Mouse (Mus musculus): ENCODE data around the gene Orm2.

Gene Orm2

DNA sequence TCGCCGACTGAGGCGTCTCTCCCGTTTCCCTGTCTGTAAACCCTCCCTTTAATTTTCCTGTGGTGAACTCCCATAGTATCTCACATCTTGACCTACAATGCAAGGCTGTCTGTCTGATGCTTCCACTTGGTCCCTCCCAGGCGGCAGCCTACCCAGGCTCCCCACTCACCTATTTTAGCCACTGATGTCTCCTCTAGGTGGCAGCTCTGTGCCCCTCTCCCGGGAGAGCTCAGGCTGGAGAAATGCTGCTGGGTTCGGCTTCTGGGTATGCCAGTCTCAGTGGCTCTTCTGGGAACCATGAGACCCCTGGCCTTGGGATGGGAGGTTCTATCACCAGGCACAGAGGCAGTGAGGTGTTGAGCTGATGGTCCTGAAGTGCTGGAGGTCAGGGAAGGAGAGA, 15.2 kb downstream of the Orm2 start:
- no peak for DNase-seq (ENCODE audit: extremely low spot score)

- DNase-seq (ENCODE audit: extremely low spot score), result no peak
Measured at GRCm38 (mm10) chr4:63382676-63383369, 20.6 kb downstream of the Orm2 start.

GRCm38 (mm10) chr4:63383474-63383873, 21.2 kb downstream of the Orm2 start:
- DNase-seq (ENCODE audit: extremely low spot score), result no peak

GRCm38 (mm10) chr4:63384262-63384661, 22.0 kb downstream of the Orm2 start:
- DNase-seq (ENCODE audit: extremely low spot score), result no peak

DNA sequence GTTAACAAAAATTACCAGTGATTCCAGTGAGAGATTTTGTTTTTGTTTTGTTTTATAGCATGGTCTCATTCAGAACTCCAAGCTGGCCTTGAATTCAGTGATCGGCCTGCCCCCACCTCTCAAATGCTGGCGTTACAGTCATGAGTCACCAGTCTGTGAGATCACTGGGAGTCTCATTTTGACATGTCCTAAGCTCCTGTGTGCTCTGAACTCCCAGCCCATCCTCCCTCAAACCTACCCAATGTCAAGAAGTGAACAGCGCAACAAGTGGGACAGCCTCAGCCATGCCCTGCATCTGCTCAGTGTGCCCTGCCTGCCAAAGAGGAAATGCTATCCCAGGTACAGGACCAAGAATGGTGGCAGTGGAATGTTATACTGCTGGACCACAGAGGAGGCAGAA, 23.0 kb downstream of the Orm2 start:
- DNase-seq (ENCODE audit: extremely low spot score), result no peak

- DNase-seq (ENCODE audit: extremely low spot score), result no peak
Measured at GRCm38 (mm10) chr4:63385784-63386183, 23.5 kb downstream of the Orm2 start.

DNA sequence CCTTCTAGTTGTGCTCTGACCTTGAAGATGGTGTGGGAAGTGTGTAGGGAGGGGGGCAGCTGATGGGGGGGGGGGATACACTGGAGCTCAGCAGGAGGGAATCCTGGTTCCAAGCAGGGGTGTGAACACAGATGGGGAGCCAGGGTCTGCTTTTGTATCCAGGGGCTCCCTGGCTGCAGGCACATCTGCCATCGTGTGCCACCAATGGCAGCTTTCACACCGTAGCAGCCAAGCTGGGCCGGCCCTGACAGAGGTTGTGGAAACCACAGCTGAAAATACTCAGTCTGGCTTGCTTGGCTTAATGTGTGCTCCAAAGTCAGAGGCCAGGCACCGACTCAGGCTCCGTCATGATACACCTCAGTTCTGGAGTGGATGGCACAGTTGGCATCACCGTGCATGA, 25.8 kb downstream of the Orm2 start:
- no peak for DNase-seq (ENCODE audit: extremely low spot score)

DNA sequence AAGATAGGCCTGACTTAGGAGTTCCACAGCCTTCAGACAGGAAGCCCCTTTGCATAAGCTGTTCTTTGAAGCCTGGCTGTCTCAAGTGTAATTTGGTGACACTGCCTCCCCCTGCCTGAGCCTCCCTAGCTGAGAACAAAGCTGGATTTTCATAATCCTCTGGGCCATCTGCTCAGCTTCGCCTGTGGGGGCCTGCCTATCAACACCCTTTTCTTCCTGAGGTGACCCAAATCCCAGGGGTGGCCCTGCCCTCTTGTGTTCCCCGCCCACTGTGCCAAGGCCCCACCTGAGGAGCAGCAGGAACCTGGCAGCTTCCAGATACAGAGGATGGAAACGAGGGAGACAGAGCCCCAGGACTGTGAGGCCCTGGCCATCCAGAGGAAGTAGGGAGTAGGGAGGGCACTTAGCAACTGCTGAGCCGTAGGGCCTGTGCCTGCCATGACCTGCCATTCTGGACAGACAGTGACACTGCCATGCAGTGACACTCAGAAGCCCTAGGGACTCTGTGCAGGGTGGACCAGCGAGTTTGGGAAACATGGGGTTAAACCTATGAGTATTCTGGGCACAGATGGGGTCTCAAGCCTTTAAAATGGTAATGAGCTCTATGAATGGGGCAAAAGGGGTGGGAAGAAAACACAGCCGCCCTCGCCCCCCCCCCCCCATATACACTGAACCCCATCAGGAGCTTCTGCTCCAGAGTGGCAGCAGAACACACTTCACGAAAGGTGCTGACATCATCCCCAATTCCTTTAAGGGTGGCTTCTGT, 27.1 kb downstream of the Orm2 start:
- DNase-seq (ENCODE audit: extremely low spot score), result no peak

- no peak for DNase-seq (ENCODE audit: extremely low spot score)
Measured at GRCm38 (mm10) chr4:63389887-63390528, 27.8 kb downstream of the Orm2 start.

- DNase-seq (ENCODE audit: extremely low spot score), result no peak
Measured at GRCm38 (mm10) chr4:63391322-63391721, 29.1 kb downstream of the Orm2 start.

- DNase-seq (ENCODE audit: extremely low spot score), result no peak
Measured at GRCm38 (mm10) chr4:63397981-63398537, 35.8 kb downstream of the Orm2 start.

DNA sequence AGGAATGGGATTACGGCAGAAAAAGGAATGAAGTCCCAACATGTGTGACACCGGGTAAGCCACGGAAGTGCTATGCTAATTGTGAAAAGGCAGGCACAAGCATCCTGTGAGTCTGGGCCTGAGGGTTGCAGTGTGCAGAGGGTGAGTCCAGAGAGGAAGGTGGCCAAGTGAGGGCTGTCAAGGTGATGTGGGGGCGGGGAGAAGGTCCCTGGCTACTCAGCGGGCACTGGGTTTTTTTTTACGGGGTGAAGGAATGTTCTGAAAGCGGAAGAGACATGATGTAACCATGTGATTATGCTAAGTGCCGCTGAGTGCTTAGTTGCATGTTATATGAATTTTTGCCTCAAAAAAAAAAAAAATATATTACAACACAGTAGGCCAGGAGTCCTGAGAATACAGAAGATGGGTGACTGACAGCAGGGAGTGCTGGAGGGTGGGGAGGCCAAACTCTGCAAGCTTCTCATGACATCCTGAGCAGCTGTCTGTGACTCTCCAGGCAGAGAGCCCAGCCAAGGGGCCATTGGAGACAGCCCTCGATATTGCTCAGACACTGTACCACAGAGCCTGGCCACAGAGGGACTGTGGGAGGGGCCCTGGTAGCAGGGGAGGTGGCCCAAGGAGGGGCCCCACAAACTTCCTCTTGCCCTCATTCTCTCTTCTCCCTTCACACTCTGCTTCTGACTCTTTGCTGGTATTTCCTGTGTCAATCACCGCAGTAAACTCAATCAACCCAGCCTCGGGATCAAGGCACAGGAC, 36.8 kb downstream of the Orm2 start:
- no peak for DNase-seq (ENCODE audit: extremely low spot score)

DNA sequence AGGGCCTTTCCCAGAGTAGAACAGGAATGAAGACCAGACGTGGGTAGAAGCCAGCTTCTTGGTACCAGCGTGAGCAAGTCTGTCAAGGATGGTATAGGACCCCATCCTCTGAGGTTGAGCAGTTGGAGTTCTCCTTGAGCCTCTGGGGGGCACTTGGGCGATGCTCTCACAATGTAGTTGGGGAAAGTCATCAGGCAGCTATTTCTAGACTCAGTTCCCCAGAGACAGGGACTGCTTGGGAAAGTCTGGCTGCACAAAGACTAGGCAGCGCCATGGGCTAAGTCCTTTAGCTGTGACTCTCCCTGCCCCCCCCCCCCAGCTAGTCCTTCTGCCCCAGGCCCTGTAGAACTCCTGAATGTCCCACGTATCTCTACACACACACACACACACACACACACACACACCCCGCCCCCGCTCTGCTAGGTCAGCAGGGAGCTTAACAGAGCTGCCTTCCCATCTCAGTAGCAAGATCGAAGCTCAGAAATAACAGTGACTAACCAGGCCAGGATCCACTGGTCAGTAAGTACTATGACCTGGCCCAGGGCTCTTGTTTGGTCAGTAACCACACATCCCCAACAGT, 37.5 kb downstream of the Orm2 start:
- no peak for DNase-seq (ENCODE audit: extremely low spot score)

DNA sequence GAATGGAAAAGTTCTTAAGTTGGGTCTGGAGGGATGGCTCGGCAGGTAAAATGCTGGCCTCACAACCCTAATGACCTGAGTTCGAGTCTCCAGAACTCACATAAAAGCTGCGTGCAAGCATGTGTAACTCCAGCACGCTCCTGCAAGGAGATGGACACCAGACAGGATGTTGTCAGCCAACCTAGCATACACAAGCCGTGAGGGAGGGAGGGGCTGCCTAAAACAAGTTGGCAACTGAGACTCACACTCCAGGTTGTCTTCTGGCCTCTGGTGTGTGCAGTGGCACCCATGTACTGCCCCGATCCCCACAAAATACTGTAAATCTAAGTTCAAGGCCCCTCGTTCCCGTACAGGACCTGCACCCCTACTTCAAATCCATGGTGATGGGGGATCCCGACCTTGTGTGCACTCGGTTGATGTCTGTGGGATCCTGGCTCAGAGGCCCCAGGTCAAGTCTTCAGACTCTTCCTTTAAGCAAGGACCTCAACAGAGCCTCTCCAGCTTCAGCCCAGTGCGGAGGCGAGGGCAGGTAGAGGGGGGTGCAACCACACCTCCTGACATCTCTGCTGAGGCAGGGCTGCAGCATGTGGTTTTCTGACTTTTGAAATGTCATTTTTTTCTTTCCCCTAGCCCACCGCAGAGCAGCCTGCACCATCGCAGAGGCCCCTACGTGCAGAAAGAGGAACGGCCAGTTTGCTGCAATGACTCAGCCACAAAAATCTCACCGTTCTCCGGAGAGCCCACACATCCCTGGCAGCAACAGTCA, 38.5 kb downstream of the Orm2 start:
- DNase-seq (ENCODE audit: extremely low spot score), result no peak

DNA sequence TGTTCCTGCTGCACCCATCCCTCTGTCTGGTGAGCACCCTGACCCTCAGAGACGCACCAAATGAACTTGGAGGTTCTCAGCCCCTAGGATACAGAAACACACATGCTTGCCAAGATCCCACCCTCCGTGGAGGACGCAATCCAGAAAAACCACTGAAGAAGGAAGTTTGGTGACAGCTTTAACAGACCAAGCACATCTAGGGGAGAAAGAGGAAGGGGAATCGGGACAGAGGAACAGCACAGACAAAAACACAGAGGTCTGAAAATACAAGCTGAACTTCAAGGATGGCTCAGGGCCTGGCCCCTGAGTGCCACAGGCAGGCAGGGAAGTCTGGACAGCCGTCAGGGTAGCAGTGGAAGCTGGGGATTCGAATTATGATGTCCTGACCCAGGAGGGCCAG, 39.4 kb downstream of the Orm2 start:
- DNase-seq (ENCODE audit: extremely low spot score), result no peak

DNA sequence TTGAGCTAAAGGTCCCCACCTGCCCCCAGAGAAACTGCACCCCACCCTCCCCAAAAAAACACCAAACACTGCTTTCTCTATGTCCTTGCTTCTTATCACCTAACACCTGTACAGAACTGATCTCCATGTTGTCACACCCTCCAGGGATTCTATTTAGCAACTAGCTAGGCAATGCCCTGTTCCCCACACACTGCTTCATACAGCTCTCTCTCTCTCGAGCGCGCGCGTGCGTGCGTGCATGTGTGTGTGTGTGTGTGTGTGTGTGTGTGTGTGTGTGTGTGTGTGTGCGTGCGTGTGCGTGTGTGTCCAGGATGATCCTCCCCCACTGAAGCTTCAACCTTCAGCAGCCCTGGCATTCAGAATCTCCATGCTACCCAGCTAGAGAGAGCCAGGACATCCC, 39.8 kb downstream of the Orm2 start:
- no peak for DNase-seq (ENCODE audit: extremely low spot score)

DNA sequence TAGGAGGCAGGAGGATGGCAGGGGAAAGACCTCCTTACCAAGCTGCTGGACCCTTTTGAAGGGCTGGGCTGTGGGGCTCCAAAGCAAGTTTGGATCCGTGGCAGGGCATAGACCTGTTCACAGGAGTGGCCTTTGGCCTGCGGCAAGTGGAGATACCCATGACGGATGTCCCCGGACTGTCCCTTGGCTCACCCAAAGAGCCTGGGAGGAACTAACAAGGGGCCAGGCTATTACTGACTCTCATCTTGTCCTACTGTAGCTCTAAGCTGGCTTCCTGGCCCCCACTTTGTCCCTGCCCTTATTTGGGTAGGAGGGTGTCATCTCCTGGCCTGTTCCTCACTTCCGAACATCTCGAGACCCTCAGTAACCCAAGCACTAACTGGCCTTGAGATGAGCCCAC, 40.3 kb downstream of the Orm2 start:
- no peak for DNase-seq (ENCODE audit: extremely low spot score)

DNA sequence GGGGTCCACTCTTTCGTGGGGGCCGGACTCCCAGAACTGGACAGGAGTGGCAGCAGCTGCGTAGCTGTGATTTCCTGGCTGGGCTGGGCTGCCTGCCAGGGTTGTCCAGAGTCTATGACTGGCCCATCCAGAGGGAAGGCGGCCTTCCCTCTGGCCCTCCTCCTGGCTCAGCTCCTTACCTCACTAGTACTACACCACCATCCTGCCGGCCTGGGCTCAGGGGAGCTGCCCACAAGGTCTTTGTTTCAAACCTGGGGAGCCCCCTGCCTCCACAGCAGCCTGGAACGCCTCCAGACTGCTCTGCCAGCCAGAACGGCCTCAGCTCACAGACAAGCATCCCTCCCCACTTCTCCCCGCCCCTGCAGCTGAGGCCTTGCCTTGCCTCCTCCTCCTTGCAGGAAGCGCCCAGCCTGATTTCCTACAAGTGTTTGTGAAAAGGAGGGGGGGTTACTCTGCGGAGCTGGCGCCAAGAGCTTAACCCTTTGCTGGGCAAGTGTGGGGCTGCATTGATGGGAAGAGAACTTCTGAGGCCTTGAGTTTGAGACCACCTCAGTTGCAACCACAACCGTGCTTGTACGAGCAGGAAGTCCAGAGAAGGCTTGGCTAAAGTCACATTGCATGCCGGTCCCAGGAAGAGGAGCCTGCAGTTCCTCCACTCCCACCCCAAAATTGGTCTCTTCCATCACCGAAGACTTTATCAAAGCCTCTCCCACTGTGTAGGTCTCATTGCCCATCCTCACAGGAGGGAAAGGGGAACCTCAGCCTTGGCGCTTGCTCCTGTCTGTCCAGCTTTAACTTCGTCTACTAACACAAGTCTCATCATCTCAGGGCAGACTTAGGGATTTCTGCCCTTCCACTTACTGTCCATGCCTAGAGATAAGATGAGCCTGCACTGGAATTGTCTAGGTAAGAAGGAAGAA, 41.1 kb downstream of the Orm2 start, which contains the start of gene Akna:
Gene Akna, minus strand, starts transcription at position 315 of the 920 bp plus-strand sequence.
- peak; percentile 85 for DNase-seq (ENCODE audit: extremely low spot score)

DNA sequence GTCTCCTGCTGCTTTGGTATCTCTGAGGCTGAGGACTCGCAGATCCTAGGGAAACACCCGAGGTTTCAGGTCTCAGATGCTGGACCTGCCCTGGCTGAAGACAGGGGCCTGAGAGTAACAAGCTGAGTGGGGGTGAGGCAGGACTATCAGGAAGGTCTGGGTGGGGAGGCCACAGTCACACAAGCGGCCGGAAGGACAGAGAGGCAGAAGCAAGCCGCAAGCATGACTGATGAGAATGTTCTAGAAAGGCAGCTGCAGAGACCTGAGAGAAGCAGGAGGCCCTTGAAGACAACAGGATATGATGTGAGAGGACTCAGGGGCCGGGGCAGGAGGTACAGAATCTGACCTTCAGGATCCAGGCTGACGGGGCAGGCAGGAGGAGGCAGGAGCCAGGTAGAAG, 42.0 kb downstream of the Orm2 start:
- no peak for DNase-seq (ENCODE audit: extremely low spot score)

DNA sequence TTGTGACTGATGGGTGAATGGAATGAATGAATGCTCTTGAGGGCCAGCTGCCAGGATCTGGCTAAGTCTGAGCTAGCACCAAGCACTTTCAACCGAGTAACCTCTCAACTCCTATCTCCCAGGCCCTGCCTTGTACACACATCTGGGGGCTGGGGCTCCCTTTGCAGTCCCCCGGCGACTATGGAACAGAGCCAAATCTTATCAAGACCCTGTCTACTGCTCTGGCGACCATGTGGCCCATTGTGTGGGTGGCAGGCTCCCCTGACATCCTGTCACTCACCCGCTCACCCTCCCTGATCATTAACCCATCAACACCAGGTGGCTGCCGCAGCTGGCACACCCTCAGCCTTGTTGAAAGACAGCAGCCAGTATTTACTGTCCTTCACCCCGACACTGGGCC, 42.8 kb downstream of the Orm2 start:
- DNase-seq (ENCODE audit: extremely low spot score), result no peak
